In genomic region chr11:83293182-83293581, GRCm38 (mm10) we compare ENCODE assay signal across 10 mouse cellular contexts. TPM values are rescaled to one million over a fixed set of nuclear protein-coding genes. Genes with fewer than 3 reads are reported as not detected.
DNase-seq lines count a peak whose midpoint lies in the region; ATAC-seq and TF ChIP-seq lines count a peak whose summit lies in the region.
"Had no signal": no experiment of that assay in that cellular context is flagged by ENCODE, and none has a peak within 500 bp of the region (broad histone marks: within the 10 kb centered on the region; RNA-seq: fewer than 3 reads in every experiment).

No protein-coding gene starts in this region.

- ATAC-seq in heart, embryonic 11.5 days (replicated peaks; ENCODE audit: insufficient number of reproducible peaks, low FRiP score, low TSS enrichment) = no peak
- no peak for ATAC-seq in liver, embryonic 16.5 days (ENCODE audit: low read depth)

- H3K4me3 ChIP-seq in heart, embryonic 11.5 days (ENCODE audit: low read depth, low read length) = peak overlapping the region; percentile 80
- H3K4me3 ChIP-seq in ES-Bruce4 (ENCODE audit: low read depth, low read length) = no peak overlapping the region
- H3K4me3 ChIP-seq in hindbrain, embryonic 10.5 days = peak overlapping the region; percentile 75
- H3K4me3 ChIP-seq in liver, embryonic 16.5 days (ENCODE audit: low read depth, low read length) = peak overlapping the region; percentile 83

- H3K27me3 ChIP-seq in heart, embryonic 11.5 days (ENCODE audit: control insufficient read depth, insufficient read depth, low read length) = no peaks in the 10 kb centered on the region
- no peaks in the 10 kb centered on the region for H3K27me3 ChIP-seq in ES-Bruce4 (ENCODE audit: control insufficient read depth, insufficient read depth, low read length, poor library complexity, severe bottlenecking)
- H3K27me3 ChIP-seq in hindbrain, embryonic 10.5 days (ENCODE audit: insufficient read depth, poor library complexity, severe bottlenecking) = no peaks in the 10 kb centered on the region
- H3K27me3 ChIP-seq in liver, embryonic 16.5 days (ENCODE audit: control insufficient read depth, insufficient read depth, low read depth, low read length) = no peaks in the 10 kb centered on the region

- TF ChIP-seq POLR2A in ES-Bruce4 (IDR thresholded peaks at IDR 0.05; ENCODE audit: insufficient read depth, low read length) = no peak

- H3K9me3 ChIP-seq in heart, embryonic 11.5 days (replicated peaks; ENCODE audit: control insufficient read depth, low read length) = no peaks in the 10 kb centered on the region
- no peaks in the 10 kb centered on the region for H3K9me3 ChIP-seq in ES-Bruce4 (replicated peaks; ENCODE audit: control insufficient read depth, insufficient read depth, low read length, poor library complexity, severe bottlenecking)
- H3K9me3 ChIP-seq in hindbrain, embryonic 10.5 days = no peaks in the 10 kb centered on the region
- no peaks in the 10 kb centered on the region for H3K9me3 ChIP-seq in liver, embryonic 16.5 days (replicated peaks; ENCODE audit: control insufficient read depth, low read length)

- TF ChIP-seq EP300 in ES-Bruce4 (IDR thresholded peaks at IDR 0.05; ENCODE audit: insufficient read depth, low read depth, low read length) = no peak

- peaks cover 6% of the 10 kb centered on the region; the same call in 1 of the 2 replicates for H3K36me3 ChIP-seq in heart, embryonic 11.5 days (ENCODE audit: control insufficient read depth, insufficient read depth, low read length)
- H3K36me3 ChIP-seq in ES-Bruce4 (ENCODE audit: control insufficient read depth, insufficient read depth, low read length, poor library complexity, severe bottlenecking) = peaks cover 32% of the 10 kb centered on the region
- peaks cover 36% of the 10 kb centered on the region for H3K36me3 ChIP-seq in hindbrain, embryonic 10.5 days
- H3K36me3 ChIP-seq in liver, embryonic 16.5 days (ENCODE audit: control insufficient read depth, insufficient read depth) = peaks cover 19% of the 10 kb centered on the region

- WGBS in heart, embryonic 11.5 days (ENCODE audit: insufficient replicate concordance) = 72% methylated on average over 1 of the region's 1 CpGs
- 88% methylated on average over 1 of the region's 1 CpGs for WGBS in hindbrain, embryonic 10.5 days
- WGBS in liver, embryonic 16.5 days (ENCODE audit: insufficient replicate concordance) = 90% methylated on average over 1 of the region's 1 CpGs

- DNase-seq in heart, postnatal 4 days = no peak
- DNase-seq in hindbrain, embryonic 10.5 days (ENCODE audit: low spot score) = no peak
- no peak for DNase-seq in MN1 (ENCODE audit: low spot score)
- no peak for DNase-seq in left cerebral cortex, adult 18-20 months (ENCODE audit: low spot score in 2 of 2)
- no peak for DNase-seq in gastrocnemius, postnatal 10 days
- DNase-seq: gastrocnemius, postnatal 25 days; lung, adult 18-20 months had no signal

- peak overlapping the region; percentile 87 for H3K9ac ChIP-seq in heart, embryonic 11.5 days (ENCODE audit: low read depth, low read length)
- H3K9ac ChIP-seq in ES-Bruce4 (ENCODE audit: low read depth, poor library complexity, severe bottlenecking) = peak overlapping the region; percentile 92
- peak overlapping the region; percentile 74 for H3K9ac ChIP-seq in liver, embryonic 16.5 days (ENCODE audit: low read depth, low read length)

- no peak overlapping the region for H3K27ac ChIP-seq in heart, embryonic 11.5 days (ENCODE audit: low read depth, low read length)
- H3K27ac ChIP-seq in ES-Bruce4 (ENCODE audit: insufficient read depth, low read length) = no peak overlapping the region
- H3K27ac ChIP-seq in hindbrain, embryonic 10.5 days = no peak overlapping the region
- H3K27ac ChIP-seq in liver, embryonic 16.5 days (ENCODE audit: low read length) = peak overlapping the region; percentile 65; the same call in 1 of the 2 replicates

- H3K4me2 ChIP-seq in heart, embryonic 11.5 days = peak overlapping the region; percentile 78
- peak overlapping the region; percentile 69 for H3K4me2 ChIP-seq in liver, embryonic 16.5 days (ENCODE audit: low read depth, low read length)

- no peak for TF ChIP-seq CTCF in ES-Bruce4 (IDR thresholded peaks at IDR 0.05; ENCODE audit: low read depth, low read length)

- H3K4me1 ChIP-seq in heart, embryonic 11.5 days (ENCODE audit: control insufficient read depth, insufficient read depth, low read length) = peaks cover 19% of the 10 kb centered on the region
- peaks cover 2% of the 10 kb centered on the region for H3K4me1 ChIP-seq in ES-Bruce4 (ENCODE audit: control insufficient read depth, insufficient read depth, low read length)
- H3K4me1 ChIP-seq in hindbrain, embryonic 10.5 days (replicated peaks) = peaks cover 40% of the 10 kb centered on the region
- peaks cover 39% of the 10 kb centered on the region for H3K4me1 ChIP-seq in liver, embryonic 16.5 days (ENCODE audit: control insufficient read depth, low read depth, low read length)

RNA-seq across cellular contexts. Expression of gene Ap2b1, which starts 5.6 kb away (rescaled TPM):
- 51.5 and 66.1 TPM in 2 replicates for polyA plus RNA-seq in heart, embryonic 11.5 days (2014; fragmentation: Nextera tagmentation; extraction: Ambion mirVana)
- total RNA-seq in heart, postnatal 4 days (2021) = 10 to 100 TPM; 76.7 to 83.4 TPM
- polyA plus RNA-seq in ES-Bruce4 (2011; ENCODE audit: insufficient read depth, insufficient read length, low read depth, missing spikeins) = 190 and 196 TPM in 2 replicates
- polyA plus RNA-seq in hindbrain, embryonic 10.5 days (2016; fragmentation: Nextera tagmentation; extraction: Ambion mirVana) = 78.9 and 89.2 TPM in 2 replicates
- 19.2 and 21.7 TPM in 2 replicates for polyA plus RNA-seq in liver, embryonic 16.5 days (2015; fragmentation: Nextera tagmentation; extraction: Ambion mirVana)
- 100 to 1,000 TPM; 280 to 293 TPM for total RNA-seq in left cerebral cortex, adult 18-20 months (2021)
- total RNA-seq in gastrocnemius, postnatal 10 days (2021) = 10 to 100 TPM; 39.7 to 49.1 TPM

RNA-seq across cellular contexts. Expression of gene Slfn14, which starts 6.7 kb away (rescaled TPM):
- 3.1 and 3.9 TPM in 2 replicates for polyA plus RNA-seq in heart, embryonic 11.5 days (2014; fragmentation: Nextera tagmentation; extraction: Ambion mirVana)
- under 1 TPM; 0.14 to 0.20 TPM for total RNA-seq in heart, postnatal 4 days (2021)
- polyA plus RNA-seq in ES-Bruce4 (2011; ENCODE audit: insufficient read depth, insufficient read length, low read depth, missing spikeins) = not detected in 2 replicates
- polyA plus RNA-seq in hindbrain, embryonic 10.5 days (2016; fragmentation: Nextera tagmentation; extraction: Ambion mirVana) = 0.11 and 0.30 TPM in 2 replicates
- polyA plus RNA-seq in liver, embryonic 16.5 days (2015; fragmentation: Nextera tagmentation; extraction: Ambion mirVana) = 39.7 and 43.0 TPM in 2 replicates
- total RNA-seq in left cerebral cortex, adult 18-20 months (2021) = under 1 TPM in 1 of 2 experiments, not detected in 1; 0.09 TPM
- under 1 TPM in 1 of 2 experiments, not detected in 1; 0.47 TPM for total RNA-seq in gastrocnemius, postnatal 10 days (2021)
- total RNA-seq: gastrocnemius, postnatal 25 days had no signal

RNA-seq across cellular contexts. Expression of gene Pex12, which starts 9.2 kb away (rescaled TPM):
- polyA plus RNA-seq in heart, embryonic 11.5 days (2014; fragmentation: Nextera tagmentation; extraction: Ambion mirVana) = 9.6 and 9.7 TPM in 2 replicates
- 10 to 100 TPM in 1 of 2 experiments, 1 to 10 TPM in 1; 7.1 to 10.0 TPM for total RNA-seq in heart, postnatal 4 days (2021)
- polyA plus RNA-seq in ES-Bruce4 (2011; ENCODE audit: insufficient read depth, insufficient read length, low read depth, missing spikeins) = 10.4 and 11.8 TPM in 2 replicates
- polyA plus RNA-seq in hindbrain, embryonic 10.5 days (2016; fragmentation: Nextera tagmentation; extraction: Ambion mirVana) = 13.9 and 17.2 TPM in 2 replicates
- 5.6 and 6.2 TPM in 2 replicates for polyA plus RNA-seq in liver, embryonic 16.5 days (2015; fragmentation: Nextera tagmentation; extraction: Ambion mirVana)
- total RNA-seq in left cerebral cortex, adult 18-20 months (2021) = 10 to 100 TPM in 1 of 2 experiments, 1 to 10 TPM in 1; 7.0 to 10.1 TPM
- total RNA-seq in gastrocnemius, postnatal 10 days (2021) = 10 to 100 TPM; 14.5 to 19.2 TPM
